ENCODE assay signal across 11 mouse cellular contexts in genomic region chr9:64273757-64274156, GRCm38 (mm10).
"Had no signal": no experiment of that assay in that cellular context is flagged by ENCODE, and none has a peak within 500 bp of the region (broad histone marks: within the 10 kb centered on the region; RNA-seq: fewer than 3 reads in every experiment).

No protein-coding gene starts in this region.

- DNase-seq: kidney, adult 2 months; kidney, postnatal 10 days; kidney, postnatal 36 days; layer of hippocampus, postnatal 36 days; liver; lung, adult 18-20 months; lung, postnatal 10 days; lung, postnatal 36 days; right cerebral cortex, postnatal 25 days; spleen, adult 18-20 months; thymus, postnatal 25 days had no signal
